Mouse (Mus musculus) liver, adult 2 months (tissue): Measurements from ENCODE around the gene Rasgrf2. TPM values are rescaled to one million over a fixed set of nuclear protein-coding genes. Genes with fewer than 3 reads are reported as not detected.

ENCODE experiments used
- DNase-seq: peaks from one replicate; pipeline ENCODE4 v3.0.0-alpha.2; 2011; ENCODE audit warnings: low read depth, low spot score; ENCODE audit errors: extremely low read depth
- H3K27ac ChIP-seq: fragments of 200-500 bp; replicated peaks from 2 replicates; pipeline ENCODE4 v1.5.1; 2012; ENCODE audit warnings: low read depth, mild to moderate bottlenecking, control low read depth, inconsistent platforms, low read length; ENCODE audit not compliant: insufficient read depth
- H3K27me3 ChIP-seq: fragments of 200-500 bp; 2 replicates; pipeline ENCODE4 v1.6.1; 2012; ENCODE audit warnings: mild to moderate bottlenecking, moderate library complexity, low read length, inconsistent platforms; ENCODE audit not compliant: control insufficient read depth, insufficient read depth
- H3K36me3 ChIP-seq: fragments of 200-500 bp; 2 replicates; pipeline ENCODE4 v1.6.1; 2012; ENCODE audit warnings: low read length, inconsistent platforms; ENCODE audit not compliant: control insufficient read depth, insufficient read depth
- H3K4me1 ChIP-seq: fragments of 200-500 bp; 2 replicates; pipeline ENCODE4 v1.6.1; 2011; ENCODE audit warnings: low read length; ENCODE audit not compliant: control insufficient read depth, insufficient read depth
- H3K4me3 ChIP-seq: fragments of 200-500 bp; 2 replicates; pipeline ENCODE4 v1.5.1; 2011; ENCODE audit warnings: low read depth, mild to moderate bottlenecking, control low read depth, low read length, moderate library complexity; ENCODE audit not compliant: insufficient read depth
- H3K79me2 ChIP-seq: fragments of 200-500 bp; 2 replicates; pipeline ENCODE4 v1.6.1; 2012; ENCODE audit warnings: inconsistent platforms, mild to moderate bottlenecking, low read length, moderate library complexity; ENCODE audit not compliant: control insufficient read depth, insufficient read depth
- H3K9ac ChIP-seq: fragments of 200-500 bp; 2 replicates; pipeline ENCODE4 v1.6.1; 2012; ENCODE audit warnings: low read depth, mild to moderate bottlenecking, control low read depth, inconsistent platforms, low read length
- CTCF ChIP-seq: fragments of 200-500 bp; IDR thresholded peaks from 2 replicates; pipeline ENCODE4 v1.5.1; 2011; ENCODE audit warnings: low read depth, low read length, control low read depth
- POLR2A ChIP-seq: fragments of 200-500 bp; IDR thresholded peaks from 2 replicates; pipeline ENCODE4 v1.6.1; 2011; ENCODE audit warnings: low read length, control low read depth; ENCODE audit not compliant: insufficient read depth; ENCODE audit errors: extremely low read depth
- WGBS: fragments of 180-500 bp; shearing (Covaris S2); methylation state at CpG from one replicate; pipeline ENCODE4 v1.1.7; 2018; 5-methylcytosine and 5-hydroxymethylcytosine counted together
- polyA plus RNA-seq: library from polyadenylated mRNA; depleted of rRNA; stranded (reverse); fragments of >200 nt; gene quantifications from 2 replicates; pipeline ENCODE4 v1.2.3, GENCODE M21; 2012
- total RNA-seq: library from RNA; depleted of rRNA; stranded (reverse); fragments of >200 nt; gene quantifications from 2 replicates; pipeline ENCODE4 v1.2.3, GENCODE M21; 2014

The Rasgrf2 gene
- total and polyA plus RNA-seq, 2 experiments, result 0.44 to 1.0 TPM

- no peaks in the 10 kb centered on the region for H3K4me1 ChIP-seq
- WGBS, result 86% methylated on average over 2 of the region's 2 CpGs
Measured at GRCm38 (mm10) chr13:91917835-91918234, 213.6 kb downstream of the Rasgrf2 start.

DNA sequence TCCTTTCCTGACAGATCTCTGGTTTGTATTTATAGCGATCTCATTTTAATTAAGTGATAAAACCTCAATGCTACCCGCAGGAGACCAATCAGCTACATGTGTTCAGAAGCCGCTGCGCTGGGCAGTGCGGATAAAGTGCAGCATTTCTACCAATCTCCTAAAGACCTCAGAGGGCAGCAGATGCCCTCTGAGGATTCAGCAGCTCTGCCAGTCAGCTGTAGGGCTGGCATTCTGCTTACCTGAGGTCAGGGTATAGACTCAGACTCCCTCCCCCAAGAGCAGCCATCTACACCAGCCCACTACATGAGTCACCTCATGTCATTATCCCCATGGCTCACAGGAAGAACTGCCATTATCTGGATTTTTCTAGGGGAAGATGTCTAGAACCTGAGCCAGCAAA, 215.1 kb downstream of the Rasgrf2 start:
- no peak overlapping the region for H3K4me3 ChIP-seq
- no peak for TF ChIP-seq POLR2A
- TF ChIP-seq CTCF, result no peak
- DNase-seq, result no peak
- no peaks in the 10 kb centered on the region for H3K79me2 ChIP-seq
- H3K4me1 ChIP-seq, result no peaks in the 10 kb centered on the region
- 90% methylated on average over 5 of the region's 5 CpGs for WGBS
- H3K36me3 ChIP-seq, result no peaks in the 10 kb centered on the region
- no peak overlapping the region for H3K27ac ChIP-seq
- no peak overlapping the region for H3K9ac ChIP-seq
- H3K27me3 ChIP-seq, result no peaks in the 10 kb centered on the region

More at GRCm38 (mm10) chr13:91917835-91918234, 213.6 kb downstream of the Rasgrf2 start:
- TF ChIP-seq POLR2A, result no peak
- no peak for TF ChIP-seq CTCF
- no peak for DNase-seq
- no peak overlapping the region for H3K27ac ChIP-seq
- H3K36me3 ChIP-seq, result no peaks in the 10 kb centered on the region
- H3K4me3 ChIP-seq, result no peak overlapping the region
- H3K79me2 ChIP-seq, result no peaks in the 10 kb centered on the region
- no peak overlapping the region for H3K9ac ChIP-seq
- no peaks in the 10 kb centered on the region for H3K27me3 ChIP-seq

- Histone ChIP-seq H3K79me2 (no peaks in the 10 kb centered on the region), H3K4me3 (no peak overlapping the region), H3K9ac (no peak overlapping the region), H3K4me1 (no peaks in the 10 kb centered on the region), H3K27ac (no peak overlapping the region), H3K27me3 (no peaks in the 10 kb centered on the region), H3K36me3 (no peaks in the 10 kb centered on the region)
- DNase-seq, result no peak
- 91% methylated on average over 6 of the region's 6 CpGs for WGBS
- TF ChIP-seq POLR2A, result no peak
- TF ChIP-seq CTCF, result no peak
Measured at GRCm38 (mm10) chr13:91915582-91916239, 215.7 kb downstream of the Rasgrf2 start.

- Histone ChIP-seq H3K79me2 (no peaks in the 10 kb centered on the region), H3K4me1 (no peaks in the 10 kb centered on the region), H3K27ac (no peak overlapping the region), H3K9ac (no peak overlapping the region), H3K4me3 (no peak overlapping the region), H3K36me3 (no peaks in the 10 kb centered on the region), H3K27me3 (no peaks in the 10 kb centered on the region)
- DNase-seq, result no peak
- WGBS, result 69% methylated on average over 4 of the region's 4 CpGs
- no peak for TF ChIP-seq POLR2A
- no peak for TF ChIP-seq CTCF
Measured at GRCm38 (mm10) chr13:91915192-91915581, 216.3 kb downstream of the Rasgrf2 start.

- Histone ChIP-seq H3K4me1 (no peaks in the 10 kb centered on the region), H3K9ac (no peak overlapping the region), H3K27me3 (no peaks in the 10 kb centered on the region), H3K4me3 (no peak overlapping the region), H3K27ac (no peak overlapping the region), H3K79me2 (no peaks in the 10 kb centered on the region), H3K36me3 (no peaks in the 10 kb centered on the region)
- DNase-seq, result no peak
- TF ChIP-seq CTCF (no peak), POLR2A (no peak)
Measured at GRCm38 (mm10) chr13:91911652-91912051, 219.8 kb downstream of the Rasgrf2 start.

- H3K27me3 ChIP-seq, result no peaks in the 10 kb centered on the region
- H3K4me1 ChIP-seq, result no peaks in the 10 kb centered on the region
- TF ChIP-seq POLR2A, result no peak
- no peak for TF ChIP-seq CTCF
- H3K9ac ChIP-seq, result no peak overlapping the region
- H3K36me3 ChIP-seq, result no peaks in the 10 kb centered on the region
- no peak overlapping the region for H3K4me3 ChIP-seq
- DNase-seq, result no peak
- H3K79me2 ChIP-seq, result no peaks in the 10 kb centered on the region
- H3K27ac ChIP-seq, result no peak overlapping the region
Measured at GRCm38 (mm10) chr13:91911211-91911610, 220.2 kb downstream of the Rasgrf2 start.
